Mouse (Mus musculus) hindbrain, embryonic 16.5 days (tissue): ENCODE measurements at regions not wholly inside any gene's neighbourhood (a gene's known extent, or its start where the extent isn't known, plus 50 kb on each side); places are given as distances from the start of the nearest gene placed in this dataset.

Experiments
- ATAC-seq: fragments of 200-750 bp; cut with Nextera tagmentation; 2 replicates; pipeline ENCODE4 v1.8.0; 2017; ENCODE audit warnings: moderate TSS enrichment, moderate library complexity
- H3K27ac ChIP-seq: fragments of 300-500 bp; sonication (generic); 2 replicates; pipeline ENCODE4 v1.5.1; 2014; ENCODE audit warnings: low read depth, mild to moderate bottlenecking, control low read depth, low read length, moderate library complexity
- H3K27me3 ChIP-seq: fragments of 300-500 bp; sonication (generic); replicated peaks from 2 replicates; pipeline ENCODE4 v1.6.1; 2014; ENCODE audit warnings: low read length; ENCODE audit not compliant: control insufficient read depth, insufficient read depth
- H3K36me3 ChIP-seq: fragments of 300-500 bp; sonication (generic); 2 replicates; pipeline ENCODE4 v1.6.1; 2014; ENCODE audit warnings: mild to moderate bottlenecking, low read length, moderate library complexity, mixed read lengths; ENCODE audit not compliant: control insufficient read depth, insufficient read depth
- H3K4me1 ChIP-seq: fragments of 300-500 bp; sonication (generic); 2 replicates; pipeline ENCODE4 v1.6.1; 2014; ENCODE audit warnings: low read depth, low read length; ENCODE audit not compliant: control insufficient read depth, insufficient read depth
- H3K4me2 ChIP-seq: fragments of 300-500 bp; sonication (generic); 2 replicates; pipeline ENCODE4 v1.6.1; 2014; ENCODE audit warnings: mild to moderate bottlenecking, low read length, control low read depth, moderate library complexity
- H3K4me3 ChIP-seq: fragments of 300-500 bp; sonication (generic); 2 replicates; pipeline ENCODE4 v1.5.1; 2014; ENCODE audit warnings: mild to moderate bottlenecking, low read length, control low read depth, moderate library complexity
- H3K9ac ChIP-seq: fragments of 300-500 bp; sonication (generic); 2 replicates; pipeline ENCODE4 v1.6.1; 2014; ENCODE audit warnings: low read depth, mild to moderate bottlenecking, control low read depth, low read length, moderate library complexity
- H3K9me3 ChIP-seq: fragments of 300-500 bp; sonication (generic); 2 replicates; pipeline ENCODE4 v1.6.1; 2014; ENCODE audit warnings: mild to moderate bottlenecking, low read length, moderate library complexity; ENCODE audit not compliant: control insufficient read depth
- WGBS: fragments of 180-500 bp; shearing (Covaris S2); extraction: QIAGEN DNeasy Blood & Tissue Kit; methylation state at CpG from one replicate; pipeline ENCODE4 v1.1.7; 2014; 5-methylcytosine and 5-hydroxymethylcytosine counted together

DNA sequence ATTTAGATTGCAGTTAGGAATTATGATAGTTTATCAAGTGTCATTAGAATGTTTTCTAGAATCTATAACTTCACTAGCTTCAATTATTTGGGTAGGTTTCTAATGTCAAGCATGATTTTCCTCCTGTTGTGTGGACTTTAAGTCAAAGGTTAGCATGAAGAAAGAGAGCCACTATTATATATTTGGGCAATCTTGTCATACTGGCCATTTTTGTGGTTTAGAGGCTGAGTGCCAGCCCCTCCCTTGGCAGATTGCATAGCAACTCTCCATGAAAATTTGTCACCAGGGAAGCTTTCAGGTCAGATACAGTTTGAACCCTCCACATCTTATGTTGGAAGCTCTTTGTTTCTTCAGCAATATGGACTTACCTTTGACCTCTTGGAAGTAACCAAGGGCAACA, 806.7 kb upstream of the Lrrc4c start:
- no peaks in the 10 kb centered on the region for H3K36me3 ChIP-seq
- no peaks in the 10 kb centered on the region for H3K4me1 ChIP-seq
- no peak overlapping the region for H3K27ac ChIP-seq
- no peaks in the 10 kb centered on the region for H3K9me3 ChIP-seq
- no peak for ATAC-seq
- H3K4me3 ChIP-seq: no peak overlapping the region
- H3K9ac ChIP-seq: no peak overlapping the region
- no peak overlapping the region for H3K4me2 ChIP-seq
- H3K27me3 ChIP-seq: no peaks in the 10 kb centered on the region

DNA sequence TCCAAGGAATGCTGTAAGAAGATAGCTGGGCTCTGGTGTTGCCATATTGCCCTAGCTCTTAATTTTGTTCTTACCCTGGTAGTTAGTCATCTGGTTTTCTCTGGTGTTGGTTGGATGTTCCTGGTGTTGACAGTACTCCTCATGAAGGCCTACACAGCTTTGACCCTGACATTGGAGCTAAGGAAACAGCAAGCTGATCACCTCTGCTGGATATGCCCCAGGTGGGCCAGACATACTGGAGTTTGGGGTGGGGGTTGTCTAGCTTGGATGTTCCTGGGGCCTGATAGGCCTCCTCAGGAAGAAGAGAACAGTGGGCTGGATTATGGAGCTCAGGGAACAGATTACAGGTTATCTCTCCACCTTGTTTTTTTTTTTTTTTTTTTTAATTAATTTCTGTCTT, 796.3 kb upstream of the Lrrc4c start:
- H3K4me3 ChIP-seq: no peak overlapping the region
- ATAC-seq: no peak
- H3K9me3 ChIP-seq: no peaks in the 10 kb centered on the region
- no peak overlapping the region for H3K27ac ChIP-seq
- H3K36me3 ChIP-seq: no peaks in the 10 kb centered on the region
- no peaks in the 10 kb centered on the region for H3K4me1 ChIP-seq
- H3K9ac ChIP-seq: no peak overlapping the region
- no peak overlapping the region for H3K4me2 ChIP-seq
- no peaks in the 10 kb centered on the region for H3K27me3 ChIP-seq

DNA sequence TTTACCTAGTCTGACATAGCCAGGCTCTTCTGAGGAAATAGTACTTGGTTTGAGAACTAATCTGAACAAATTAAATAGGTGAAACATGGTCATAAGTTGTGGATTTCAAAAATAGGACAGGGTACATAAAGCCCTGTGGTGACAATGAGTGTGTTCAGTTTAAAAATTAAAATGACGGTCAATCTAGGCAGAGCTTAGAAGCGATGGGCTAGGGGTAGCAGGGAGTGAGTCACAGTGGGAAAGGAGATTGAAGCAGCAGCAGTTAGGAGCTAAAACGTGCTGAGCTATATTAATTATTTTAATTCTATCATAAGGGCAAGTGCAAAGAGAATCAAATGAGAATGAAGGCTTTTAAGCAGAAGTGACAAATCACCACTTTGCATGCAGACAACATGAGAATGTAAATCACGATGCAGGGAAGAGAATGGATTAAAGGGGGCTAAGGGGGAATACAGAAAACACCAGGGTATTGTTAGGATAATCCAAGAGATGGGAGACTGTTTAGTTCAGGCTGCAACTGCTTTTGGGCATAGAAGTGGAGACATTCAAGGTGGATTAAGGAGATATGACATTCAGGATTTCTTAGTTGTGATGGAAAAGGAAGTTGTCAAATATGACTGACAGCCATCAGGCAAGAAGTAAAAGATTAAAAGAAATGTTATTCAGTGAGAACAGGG, 793.2 kb upstream of the Lrrc4c start:
- 41% methylated on average over 4 of the region's 4 CpGs for WGBS

DNA sequence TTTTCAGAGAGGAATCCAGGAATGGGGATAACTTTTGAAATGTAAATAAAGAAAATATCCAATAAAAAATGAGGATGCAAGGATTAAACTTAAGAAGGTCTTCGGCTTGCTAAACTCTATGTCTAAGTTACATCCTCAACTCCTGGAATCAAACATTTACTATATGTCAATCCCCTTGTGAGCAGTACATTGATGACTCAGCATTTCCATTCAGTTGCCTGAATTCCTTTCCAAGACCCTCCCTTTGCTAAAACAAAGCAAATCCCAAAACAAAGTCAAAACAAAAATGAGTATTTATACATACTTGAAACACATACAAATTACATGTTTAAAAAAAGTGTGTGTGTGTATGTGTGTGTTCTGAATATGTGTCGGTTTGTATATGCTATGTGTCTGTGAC, 753.9 kb upstream of the Lrrc4c start:
- no peaks in the 10 kb centered on the region for H3K9me3 ChIP-seq
- no peak overlapping the region for H3K27ac ChIP-seq
- no peak for ATAC-seq
- no peaks in the 10 kb centered on the region for H3K4me1 ChIP-seq
- H3K9ac ChIP-seq: no peak overlapping the region
- H3K36me3 ChIP-seq: no peaks in the 10 kb centered on the region
- 94% methylated on average over 2 of the region's 2 CpGs for WGBS
- H3K4me3 ChIP-seq: no peak overlapping the region
- no peak overlapping the region for H3K4me2 ChIP-seq
- no peaks in the 10 kb centered on the region for H3K27me3 ChIP-seq

More for the DNA sequence above, 793.2 kb upstream of the Lrrc4c start:
- no peak for ATAC-seq
- H3K4me2 ChIP-seq: no peak overlapping the region
- H3K9ac ChIP-seq: no peak overlapping the region
- no peaks in the 10 kb centered on the region for H3K9me3 ChIP-seq
- H3K36me3 ChIP-seq: no peaks in the 10 kb centered on the region
- H3K4me1 ChIP-seq: no peaks in the 10 kb centered on the region
- H3K27ac ChIP-seq: no peak overlapping the region
- no peaks in the 10 kb centered on the region for H3K27me3 ChIP-seq
- H3K4me3 ChIP-seq: no peak overlapping the region

DNA sequence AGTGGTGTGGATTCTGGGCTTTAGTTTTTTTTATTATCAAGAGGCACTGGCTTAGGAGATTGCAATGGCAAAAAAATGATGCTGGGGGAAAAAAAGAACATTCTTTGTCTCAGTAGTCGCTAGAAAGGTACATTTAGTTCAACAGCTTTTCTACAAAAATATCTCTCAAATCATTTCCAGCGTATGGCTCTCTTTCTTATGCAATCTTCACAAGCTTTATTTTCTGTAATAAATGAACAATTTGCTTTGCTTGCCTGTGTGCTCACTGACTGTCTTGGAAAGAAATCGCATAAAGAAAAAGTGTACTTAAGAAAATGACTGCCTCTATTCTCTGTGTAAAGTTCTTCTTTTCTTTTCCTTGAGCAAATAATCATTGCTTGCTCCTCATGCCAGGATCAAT, 742.1 kb upstream of the Lrrc4c start:
- no peaks in the 10 kb centered on the region for H3K4me1 ChIP-seq
- H3K27me3 ChIP-seq: no peaks in the 10 kb centered on the region
- no peak overlapping the region for H3K4me2 ChIP-seq
- H3K9ac ChIP-seq: no peak overlapping the region
- H3K4me3 ChIP-seq: no peak overlapping the region
- no peaks in the 10 kb centered on the region for H3K36me3 ChIP-seq
- ATAC-seq: no peak
- WGBS: 87% methylated on average over 3 of the region's 3 CpGs
- no peak overlapping the region for H3K27ac ChIP-seq
- H3K9me3 ChIP-seq: no peaks in the 10 kb centered on the region

DNA sequence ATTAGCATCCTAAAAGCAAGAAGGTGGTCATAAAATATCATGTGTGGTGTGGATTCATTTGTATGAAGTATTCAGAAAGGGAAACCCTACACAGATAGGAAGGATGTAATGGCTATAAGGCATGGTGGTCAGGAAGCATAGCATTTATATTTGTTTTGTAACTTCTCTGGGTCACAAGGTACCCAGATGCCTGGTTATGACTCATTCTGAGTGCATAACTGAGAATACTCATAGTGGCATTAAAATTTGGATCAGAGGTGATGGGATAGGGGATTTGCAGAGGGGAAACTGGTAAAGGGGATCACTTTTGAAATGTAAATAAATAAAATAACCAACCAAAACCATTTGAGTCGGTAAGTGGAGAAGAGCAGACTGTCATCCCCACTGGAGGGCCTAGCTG, 738.8 kb upstream of the Lrrc4c start:
- no peak overlapping the region for H3K27ac ChIP-seq
- no peaks in the 10 kb centered on the region for H3K36me3 ChIP-seq
- H3K9ac ChIP-seq: no peak overlapping the region
- H3K9me3 ChIP-seq: no peaks in the 10 kb centered on the region
- H3K27me3 ChIP-seq: no peaks in the 10 kb centered on the region
- no peaks in the 10 kb centered on the region for H3K4me1 ChIP-seq
- WGBS: 83% methylated on average over 1 of the region's 1 CpGs
- ATAC-seq: no peak
- H3K4me3 ChIP-seq: no peak overlapping the region
- no peak overlapping the region for H3K4me2 ChIP-seq

DNA sequence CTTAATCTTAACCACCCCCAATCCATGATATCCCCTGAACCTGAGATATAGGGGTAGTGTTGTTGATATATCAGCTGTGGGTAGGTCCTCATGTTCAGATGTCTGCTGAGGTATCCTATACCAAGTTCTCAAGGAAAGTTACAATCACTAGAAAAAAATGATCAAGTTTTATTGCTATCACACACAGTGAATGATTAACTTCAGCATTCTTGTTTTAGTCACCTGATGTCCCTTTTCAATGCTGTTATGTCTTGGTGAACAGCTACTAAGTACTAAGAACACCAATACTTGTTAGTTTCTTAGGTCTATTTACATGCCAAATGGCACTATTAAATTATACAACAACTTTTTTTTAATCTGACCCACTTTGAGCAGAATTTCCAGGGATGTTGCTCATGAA, 732.0 kb upstream of the Lrrc4c start:
- Histone ChIP-seq H3K27me3 (no peaks in the 10 kb centered on the region), H3K27ac (no peak overlapping the region), H3K4me2 (no peak overlapping the region), H3K4me1 (no peaks in the 10 kb centered on the region), H3K4me3 (no peak overlapping the region), H3K36me3 (no peaks in the 10 kb centered on the region), H3K9me3 (no peaks in the 10 kb centered on the region), H3K9ac (no peak overlapping the region)
- no peak for ATAC-seq

DNA sequence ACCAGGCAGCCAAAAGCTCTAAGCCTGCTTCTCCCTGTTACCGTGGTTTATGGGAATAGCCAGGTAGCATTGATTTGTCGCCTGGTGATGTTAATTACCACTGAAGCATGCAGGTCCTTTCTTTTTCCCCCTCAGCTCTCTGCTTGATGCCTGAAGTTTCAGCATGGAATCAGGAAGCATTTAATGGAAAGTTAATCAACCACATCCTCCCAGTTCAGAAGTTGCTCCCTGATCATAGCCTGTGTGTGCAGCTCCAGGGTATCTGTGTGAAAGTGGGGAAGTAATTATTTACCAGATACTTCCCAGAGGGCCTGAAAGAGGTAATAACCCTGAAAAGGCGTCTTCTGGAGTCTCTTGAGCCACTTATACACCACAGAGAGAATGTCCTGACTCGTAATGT, 730.9 kb upstream of the Lrrc4c start:
- H3K27me3 ChIP-seq: no peaks in the 10 kb centered on the region
- no peak overlapping the region for H3K4me3 ChIP-seq
- no peak overlapping the region for H3K27ac ChIP-seq
- no peaks in the 10 kb centered on the region for H3K9me3 ChIP-seq
- H3K36me3 ChIP-seq: no peaks in the 10 kb centered on the region
- H3K9ac ChIP-seq: no peak overlapping the region
- 16% methylated on average over 4 of the region's 4 CpGs for WGBS
- no peak overlapping the region for H3K4me2 ChIP-seq
- no peaks in the 10 kb centered on the region for H3K4me1 ChIP-seq
- ATAC-seq: no peak

DNA sequence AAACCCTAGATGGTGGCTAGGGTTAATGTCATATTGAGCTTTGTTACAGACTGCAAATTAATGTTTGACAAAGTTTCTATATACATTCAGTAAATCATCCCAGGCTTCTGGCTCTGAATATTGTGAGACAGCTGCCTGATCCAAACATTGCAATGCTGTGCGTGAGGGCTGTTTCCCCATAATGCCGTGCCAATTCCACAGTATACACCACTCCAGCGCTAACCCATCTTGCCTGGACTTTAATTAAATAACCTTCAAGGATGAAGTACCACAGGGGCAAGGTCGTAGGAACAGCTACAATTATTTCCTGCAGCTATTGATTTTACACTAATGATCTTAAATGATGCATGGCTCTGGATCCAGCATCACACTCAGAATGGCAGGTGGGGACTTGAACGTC, 704.6 kb upstream of the Lrrc4c start:
- ATAC-seq: no peak
- no peak overlapping the region for H3K9ac ChIP-seq
- no peaks in the 10 kb centered on the region for H3K27me3 ChIP-seq
- WGBS: 60% methylated on average over 5 of the region's 5 CpGs
- no peaks in the 10 kb centered on the region for H3K4me1 ChIP-seq
- no peak overlapping the region for H3K4me2 ChIP-seq
- no peak overlapping the region for H3K27ac ChIP-seq
- H3K4me3 ChIP-seq: no peak overlapping the region
- no peaks in the 10 kb centered on the region for H3K36me3 ChIP-seq
- no peaks in the 10 kb centered on the region for H3K9me3 ChIP-seq

DNA sequence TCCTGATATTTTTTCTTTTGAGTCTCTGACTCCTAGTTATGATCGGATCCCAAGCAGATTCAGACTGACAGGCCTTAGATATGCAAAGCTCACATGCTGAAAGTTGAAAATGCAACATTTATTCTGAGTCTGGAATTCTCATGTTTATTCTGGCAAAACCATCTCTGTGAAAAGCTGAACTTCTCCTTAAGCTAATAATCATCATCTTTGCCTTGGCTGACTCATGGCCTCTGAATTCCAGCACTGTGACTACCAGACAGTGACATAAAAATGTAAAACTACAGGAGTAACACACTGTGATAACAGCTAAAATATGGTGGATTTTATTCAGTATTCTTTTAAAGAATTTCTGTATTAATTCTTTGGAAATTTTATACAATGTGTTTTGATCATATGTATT, 680.4 kb upstream of the Lrrc4c start:
- no peaks in the 10 kb centered on the region for H3K4me1 ChIP-seq
- WGBS: 88% methylated on average over 1 of the region's 1 CpGs
- no peak overlapping the region for H3K27ac ChIP-seq
- H3K4me2 ChIP-seq: no peak overlapping the region
- ATAC-seq: no peak
- no peaks in the 10 kb centered on the region for H3K9me3 ChIP-seq
- no peaks in the 10 kb centered on the region for H3K27me3 ChIP-seq
- no peak overlapping the region for H3K9ac ChIP-seq
- H3K36me3 ChIP-seq: no peaks in the 10 kb centered on the region
- H3K4me3 ChIP-seq: no peak overlapping the region
